Mouse (Mus musculus) lung, postnatal 10 days (tissue): Measurements from ENCODE around the gene Vmn1r7.
A peak's percentile ranks its signal among the peaks of the same experiment; 100 is the strongest.
"Not testable (repeated sequence)": the region's sequence is repeated elsewhere in the genome, so short reads cannot be mapped to it uniquely, and the experiment has no call there.

Source experiments
- DNase-seq: peaks from one replicate; pipeline ENCODE4 v3.0.0; 2021

Vmn1r7 gene

DNA sequence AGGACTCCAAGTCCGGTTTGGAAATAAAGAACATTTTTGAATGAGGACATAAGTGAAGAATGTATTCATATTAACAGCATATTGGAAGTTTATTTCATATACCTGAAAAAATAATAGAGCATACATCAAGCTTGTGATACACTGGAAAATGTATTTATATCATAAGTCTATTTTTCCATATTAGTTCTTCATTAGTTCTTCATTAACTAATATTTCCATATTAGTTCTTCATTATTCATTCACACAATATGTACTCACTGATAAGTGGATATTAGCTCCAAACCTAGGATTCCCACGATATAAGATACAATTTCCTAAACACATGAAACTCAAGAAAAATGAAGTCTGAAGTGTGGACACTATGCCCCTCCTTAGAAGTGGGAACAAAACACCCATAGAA lies at the start of gene Vmn1r7:
Gene Vmn1r7 (minus strand): TSS at position 101 of the 400 bp plus-strand sequence.
- DNase-seq = not testable (repeated sequence)

DNA sequence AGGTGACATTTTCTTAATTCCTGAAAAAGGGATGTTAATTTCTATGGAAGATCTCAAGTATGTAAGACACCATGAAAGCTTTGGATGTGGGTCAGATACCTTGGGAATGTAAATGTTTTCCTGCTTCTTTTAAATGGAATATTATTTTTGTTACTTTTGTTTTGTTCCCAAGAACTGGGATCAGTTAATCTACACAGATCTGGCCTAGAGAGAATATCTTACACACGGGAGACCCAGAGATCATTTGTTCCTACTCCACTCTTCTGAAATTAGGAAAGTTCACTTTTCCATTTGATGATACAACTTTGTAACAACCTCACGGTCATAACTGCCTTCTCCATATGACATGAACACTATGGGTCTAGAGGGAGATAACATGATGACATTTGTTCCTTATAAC lies 41.4 kb upstream of the Vmn1r7 start, which contains the start of gene Vmn1r9:
Gene Vmn1r9 (plus strand): TSS at position 301 of the 400 bp plus-strand sequence.
- DNase-seq = no peak

DNA sequence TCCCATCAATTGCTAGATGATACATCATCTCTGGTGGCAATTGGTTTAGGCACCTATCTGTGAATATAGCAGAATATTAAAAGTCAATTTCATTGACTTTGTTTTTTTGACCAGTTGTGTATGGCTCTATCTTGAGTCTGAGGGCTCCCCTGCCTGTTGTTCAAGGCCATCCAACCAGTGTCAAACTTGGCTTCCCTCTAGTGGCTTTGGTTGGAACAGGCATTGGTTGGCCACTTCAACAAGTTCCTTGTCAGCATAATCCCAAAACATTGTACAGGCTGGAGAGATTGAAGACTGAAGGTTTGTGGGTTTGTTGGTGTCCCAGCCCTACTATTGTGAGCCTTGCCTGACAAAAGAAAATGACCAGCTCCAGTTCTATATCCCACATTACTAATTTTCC lies 38.6 kb upstream of the Vmn1r7 start:
- DNase-seq = peak; percentile 2

DNA sequence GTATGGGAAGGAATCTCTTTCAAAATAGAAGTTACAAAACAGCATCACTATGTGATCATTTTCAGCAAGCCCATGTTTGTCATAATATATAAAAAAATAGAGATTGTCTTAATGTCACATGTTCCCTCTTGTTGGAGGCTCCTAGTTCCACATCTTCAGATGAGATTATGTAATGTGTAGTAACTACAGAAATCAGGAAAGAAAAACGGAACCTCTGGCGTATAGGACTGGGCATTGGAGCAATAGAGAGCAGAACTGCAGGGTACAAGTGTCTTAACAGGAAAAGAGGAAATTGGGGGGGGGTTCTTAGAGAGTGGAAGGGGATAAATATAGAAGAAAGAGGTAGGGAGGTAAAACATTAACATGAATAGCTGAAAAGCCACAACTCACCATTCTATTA lies 9.6 kb upstream of the Vmn1r7 start:
- no peak for DNase-seq

DNA sequence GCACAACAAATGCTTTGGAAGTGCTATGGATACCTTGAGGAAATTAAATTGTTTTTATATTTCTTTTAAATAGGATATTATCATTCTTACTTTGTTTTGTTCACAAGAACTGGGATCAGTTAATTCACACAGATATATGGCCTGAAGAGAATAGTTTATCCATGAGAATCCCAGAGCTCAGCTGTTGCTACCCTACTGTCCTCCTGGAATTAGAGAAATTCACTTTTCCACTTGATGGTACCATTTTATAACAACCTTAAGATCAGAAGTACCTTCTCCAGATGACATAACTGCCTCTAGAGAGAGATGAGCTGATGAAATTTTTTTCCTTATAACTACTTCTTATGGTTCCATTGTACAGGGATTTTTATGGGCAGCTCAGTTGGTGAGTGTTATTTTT lies 6.9 kb upstream of the Vmn1r7 start, which contains the start of gene Vmn1r8:
Gene Vmn1r8 (plus strand): TSS at position 301 of the 400 bp plus-strand sequence.
- DNase-seq = no peak

DNA sequence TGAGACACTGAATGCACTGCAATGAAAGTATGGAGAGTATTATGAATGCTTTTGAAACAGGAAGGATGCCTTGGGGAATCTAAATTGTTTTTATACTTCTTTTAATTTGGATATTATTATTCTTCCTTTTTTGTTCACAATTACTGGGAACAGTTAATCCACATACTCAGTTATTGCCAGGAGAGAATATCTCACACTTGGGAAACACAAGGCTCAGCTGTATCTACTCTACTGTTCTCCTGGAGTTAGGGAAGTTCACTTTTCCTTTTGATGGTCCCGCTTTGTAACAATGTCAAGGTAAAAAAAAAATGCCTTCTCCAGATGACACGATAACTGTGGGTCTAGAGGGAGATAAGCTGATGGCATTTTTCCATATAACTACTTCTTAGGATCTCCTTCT lies 28.2 kb downstream of the Vmn1r7 start, which contains the start of gene Vmn1r6:
Gene Vmn1r6 (plus strand): TSS at position 301 of the 400 bp plus-strand sequence.
- no peak for DNase-seq
